Mouse (Mus musculus): ENCODE results near the gene Tmigd3. TPM values are rescaled to one million over a fixed set of nuclear protein-coding genes. Genes with fewer than 3 reads are reported as not detected.
A peak's percentile ranks its signal among the peaks of the same experiment; 100 is the strongest.

Tmigd3 gene
- total and polyA plus RNA-seq, 3 experiments, result 0.25 TPM; not detected in 2

DNA sequence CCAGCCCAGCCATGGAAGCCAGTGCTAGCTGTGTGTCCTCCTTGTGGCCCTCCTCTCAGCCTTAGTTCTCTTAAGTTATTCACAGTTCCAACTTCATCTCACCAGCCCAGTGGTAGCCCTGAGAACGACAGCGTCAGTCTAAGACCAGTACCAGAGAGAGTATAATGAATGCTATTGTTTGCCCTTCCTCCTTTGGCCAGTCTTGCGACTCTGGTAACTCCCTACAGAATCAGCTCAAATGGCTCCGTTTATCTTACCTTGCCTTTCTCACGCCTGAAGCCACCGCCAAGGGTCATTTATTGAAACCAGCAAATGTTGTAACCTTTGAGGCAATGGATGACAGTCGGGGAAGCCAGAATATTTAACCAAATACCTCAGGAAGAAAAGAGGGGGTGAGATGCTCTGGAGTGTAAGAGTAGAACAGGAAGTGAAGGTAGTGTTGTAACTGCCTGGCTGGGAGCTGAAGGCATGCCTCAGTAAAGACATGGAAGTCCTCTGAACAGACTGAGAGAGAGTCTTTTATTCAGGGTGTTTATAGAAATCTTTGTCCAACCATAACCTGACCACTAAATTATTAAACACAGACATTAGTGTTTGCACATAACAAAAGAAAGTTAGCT is 8.8 kb upstream of the Tmigd3 start:
- H3K27me3 ChIP-seq (replicated peaks), result no peaks in the 10 kb centered on the region
- DNase-seq (ENCODE audit: extremely low read depth), result no peak
- no peaks in the 10 kb centered on the region for H3K9me3 ChIP-seq (replicated peaks; ENCODE audit: low read length)
- peak overlapping the region; percentile 55 for H3K4me2 ChIP-seq (ENCODE audit: insufficient read depth, low read depth, poor library complexity, severe bottlenecking)
- H3K9ac ChIP-seq (ENCODE audit: insufficient read depth, low read depth), result peak overlapping the region; percentile 58; the same call in 1 of the 2 replicates
- peak overlapping the region; percentile 11; the same call in 1 of the 2 replicates for H3K27ac ChIP-seq (ENCODE audit: insufficient read depth, low read depth)
- H3K36me3 ChIP-seq (replicated peaks in 1 of 2; ENCODE audit: control insufficient read depth in 1 of 2, insufficient read depth in 1 of 2, low read length in 1 of 2), result no peaks in the 10 kb centered on the region
- TF ChIP-seq ZKSCAN1 (IDR thresholded peaks at IDR 0.05; ENCODE audit: borderline replicate concordance, low read depth, low read length) (no peak), ELF1 (IDR thresholded peaks at IDR 0.05; ENCODE audit: low read depth, low read length) (peak; percentile 46; the same call in 1 of the 2 replicates), POLR2A (IDR thresholded peaks at IDR 0.05; ENCODE audit: low read depth, low read length) (no peak; the same call in 1 of the 2 replicates), MAZ (IDR thresholded peaks at IDR 0.05; ENCODE audit: low read depth, low read length) (no peak), E2F4 (IDR thresholded peaks at IDR 0.05; ENCODE audit: insufficient replicate concordance, low read depth, low read length) (no peak), CHD2 (IDR thresholded peaks at IDR 0.05; ENCODE audit: low read length) (no peak), CTCF (conservative IDR thresholded peaks at IDR 0.05 in 1 of 2, IDR thresholded peaks at IDR 0.05 in 1 of 2; ENCODE audit: low read depth in 2 of 2, low read length in 2 of 2) (peak in 1 of 2 experiments; percentile 4; a peak in 1 of 4 replicates), MXI1 (IDR thresholded peaks at IDR 0.05; ENCODE audit: low read depth, low read length) (no peak)
- H3K79me2 ChIP-seq (replicated peaks; ENCODE audit: control insufficient read depth, extremely low read depth, insufficient read depth, poor library complexity, severe bottlenecking), result no peaks in the 10 kb centered on the region
- dilution Hi-C loops (cut with MboI; ENCODE audit: extremely low pct_ligation_motif_present, extremely low pct_unique_long_range_greater_than_20kb, low sequenced_read_pairs), result no loop called here
- no peak overlapping the region for H3K4me3 ChIP-seq (replicated peaks in 1 of 3; ENCODE audit: low read depth in 2 of 3, low read length in 2 of 3, poor library complexity in 1 of 3)
- in situ Hi-C loops (cut with MboI; ENCODE audit: low pct_ligation_motif_present, low pct_unique_long_range_greater_than_20kb, low sequenced_read_pairs), result no loop called here
- H3K4me1 ChIP-seq (ENCODE audit: control insufficient read depth in 1 of 2, insufficient read depth in 2 of 2), result peaks cover 33 to 58% of the 10 kb centered on the region in 2 experiments

DNA sequence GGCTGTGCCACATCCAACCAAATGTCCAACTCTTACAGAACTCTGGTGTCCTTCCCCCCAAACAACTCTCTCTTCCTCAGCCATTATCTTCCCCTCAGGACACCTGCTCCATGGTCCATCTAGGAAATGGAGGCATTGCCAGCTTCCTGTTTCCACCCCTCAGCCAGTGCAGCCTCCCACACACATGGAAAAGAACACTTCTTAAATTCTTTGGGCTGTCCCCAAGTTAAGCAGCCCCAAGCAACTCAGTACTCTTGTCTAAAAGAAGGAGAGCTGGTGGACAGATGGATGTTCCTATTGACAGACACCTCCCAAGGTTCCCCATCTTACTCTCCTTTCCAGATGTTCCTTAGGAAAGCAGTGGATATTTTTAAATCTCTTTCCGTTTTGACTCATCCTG is 6.6 kb upstream of the Tmigd3 start:
- no peak for DNase-seq (ENCODE audit: extremely low read depth)
- Histone ChIP-seq H3K4me2 (ENCODE audit: insufficient read depth, low read depth, poor library complexity, severe bottlenecking) (no peak overlapping the region), H3K4me1 (ENCODE audit: control insufficient read depth in 1 of 2, insufficient read depth in 2 of 2) (peaks cover 22 to 45% of the 10 kb centered on the region in 2 experiments), H3K36me3 (replicated peaks in 1 of 2; ENCODE audit: control insufficient read depth in 1 of 2, insufficient read depth in 1 of 2, low read length in 1 of 2) (no peaks in the 10 kb centered on the region), H3K27me3 (replicated peaks) (no peaks in the 10 kb centered on the region), H3K27ac (ENCODE audit: insufficient read depth, low read depth) (no peak overlapping the region), H3K79me2 (replicated peaks; ENCODE audit: control insufficient read depth, extremely low read depth, insufficient read depth, poor library complexity, severe bottlenecking) (no peaks in the 10 kb centered on the region), H3K4me3 (replicated peaks in 1 of 3; ENCODE audit: low read depth in 2 of 3, low read length in 2 of 3, poor library complexity in 1 of 3) (no peak overlapping the region), H3K9ac (ENCODE audit: insufficient read depth, low read depth) (no peak overlapping the region), H3K9me3 (replicated peaks; ENCODE audit: low read length) (no peaks in the 10 kb centered on the region)
- dilution Hi-C loops (cut with MboI; ENCODE audit: extremely low pct_ligation_motif_present, extremely low pct_unique_long_range_greater_than_20kb, low sequenced_read_pairs), result no loop called here
- in situ Hi-C loops (cut with MboI; ENCODE audit: low pct_ligation_motif_present, low pct_unique_long_range_greater_than_20kb, low sequenced_read_pairs), result no loop called here
- TF ChIP-seq POLR2A (IDR thresholded peaks at IDR 0.05; ENCODE audit: low read depth, low read length) (no peak), GABPA (IDR thresholded peaks at IDR 0.05; ENCODE audit: insufficient replicate concordance, low read depth, low read length) (no peak), MYC (IDR thresholded peaks at IDR 0.05; ENCODE audit: low read depth, low read length) (no peak), NELFE (IDR thresholded peaks at IDR 0.05; ENCODE audit: low read depth, low read length) (no peak)

DNA sequence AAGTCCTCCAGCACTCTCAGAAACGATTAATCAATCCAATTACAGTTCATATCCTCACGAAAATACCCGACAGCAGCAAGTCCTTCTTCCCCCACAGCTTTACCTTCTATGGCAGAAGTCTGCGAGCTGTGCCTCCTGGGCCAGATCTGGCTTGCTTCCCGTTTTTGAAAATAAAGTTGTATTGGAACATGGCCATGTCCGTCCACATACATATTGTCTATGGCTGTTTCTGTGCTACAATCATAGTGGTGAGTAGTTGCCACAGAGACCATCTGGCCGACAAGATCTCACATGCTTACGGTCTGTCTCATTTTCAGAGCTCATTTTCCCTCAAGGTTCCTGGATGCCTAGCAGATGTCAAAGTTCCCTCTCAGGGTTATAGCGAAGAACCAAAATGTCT is 5.6 kb upstream of the Tmigd3 start:
- Histone ChIP-seq H3K36me3 (replicated peaks in 1 of 2; ENCODE audit: control insufficient read depth in 1 of 2, insufficient read depth in 1 of 2, low read length in 1 of 2) (no peaks in the 10 kb centered on the region), H3K79me2 (replicated peaks; ENCODE audit: control insufficient read depth, extremely low read depth, insufficient read depth, poor library complexity, severe bottlenecking) (no peaks in the 10 kb centered on the region), H3K27ac (ENCODE audit: insufficient read depth, low read depth) (no peak overlapping the region), H3K9me3 (replicated peaks; ENCODE audit: low read length) (no peaks in the 10 kb centered on the region), H3K4me3 (replicated peaks in 1 of 3; ENCODE audit: low read depth in 2 of 3, low read length in 2 of 3, poor library complexity in 1 of 3) (no peak overlapping the region), H3K4me1 (ENCODE audit: control insufficient read depth in 1 of 2, insufficient read depth in 2 of 2) (peaks cover 21 to 45% of the 10 kb centered on the region in 2 experiments), H3K27me3 (replicated peaks) (no peaks in the 10 kb centered on the region), H3K9ac (ENCODE audit: insufficient read depth, low read depth) (peak overlapping the region; percentile 20; the same call in 1 of the 2 replicates), H3K4me2 (ENCODE audit: insufficient read depth, low read depth, poor library complexity, severe bottlenecking) (peak overlapping the region; percentile 9)
- dilution Hi-C loops (cut with MboI; ENCODE audit: extremely low pct_ligation_motif_present, extremely low pct_unique_long_range_greater_than_20kb, low sequenced_read_pairs) (no loop called here), in situ Hi-C loops (cut with MboI; ENCODE audit: low pct_ligation_motif_present, low pct_unique_long_range_greater_than_20kb, low sequenced_read_pairs) (no loop called here)
- no peak for DNase-seq (ENCODE audit: extremely low read depth)
- TF ChIP-seq CTCF (conservative IDR thresholded peaks at IDR 0.05 in 1 of 2, IDR thresholded peaks at IDR 0.05 in 1 of 2; ENCODE audit: low read depth in 2 of 2, low read length in 2 of 2), result no peak
- no peak for TF ChIP-seq ZKSCAN1 (IDR thresholded peaks at IDR 0.05; ENCODE audit: borderline replicate concordance, low read depth, low read length)
- no peak for TF ChIP-seq POLR2A (IDR thresholded peaks at IDR 0.05; ENCODE audit: low read depth, low read length)
- no peak for TF ChIP-seq JUND (conservative IDR thresholded peaks at IDR 0.05; ENCODE audit: low read depth, low read length)
- no peak for TF ChIP-seq RAD21 (IDR thresholded peaks at IDR 0.05; ENCODE audit: low read depth, low read length)
- TF ChIP-seq ELF1 (IDR thresholded peaks at IDR 0.05; ENCODE audit: low read depth, low read length), result no peak
- TF ChIP-seq USF2 (conservative IDR thresholded peaks at IDR 0.05; ENCODE audit: low read depth, low read length), result no peak
- no peak for TF ChIP-seq HCFC1 (IDR thresholded peaks at IDR 0.05; ENCODE audit: low read depth, low read length)
- TF ChIP-seq MYC (IDR thresholded peaks at IDR 0.05; ENCODE audit: low read depth, low read length), result no peak
- TF ChIP-seq IRF4 (IDR thresholded peaks at IDR 0.05; ENCODE audit: low read depth, low read length), result no peak
- no peak for TF ChIP-seq MAFK (IDR thresholded peaks at IDR 0.05; ENCODE audit: insufficient replicate concordance, low read length)
- no peak for TF ChIP-seq KAT2A (IDR thresholded peaks at IDR 0.05; ENCODE audit: insufficient replicate concordance, low read length)
- no peak for TF ChIP-seq NRF1 (IDR thresholded peaks at IDR 0.05; ENCODE audit: low read depth, low read length)

Measured in CH12.LX (cell line).